Mouse (Mus musculus): Measurements from ENCODE around the gene Hesx1. TPM values are rescaled to one million over a fixed set of nuclear protein-coding genes. Genes with fewer than 3 reads are reported as not detected.

Hesx1 gene
- total RNA-seq, 2 experiments from 2014 or later: 1.9 to 2.3 TPM

GRCm38 (mm10) chr14:27050560-27051510 is 56.6 kb downstream of the Hesx1 start:
- no peak for ATAC-seq (replicated peaks; ENCODE audit: poor library complexity, severe bottlenecking)

- no peak for ATAC-seq (replicated peaks; ENCODE audit: poor library complexity, severe bottlenecking)
Measured at GRCm38 (mm10) chr14:27051511-27051895, 57.3 kb downstream of the Hesx1 start.

Other genes with a start within 250 kb of the Hesx1 start
- not detected in 2 replicates for gene Asb14, start 99.9 kb upstream of the Hesx1 start, total RNA-seq (2014; fragmentation: Nextera tagmentation)
- gene Asb14, start 99.9 kb upstream of the Hesx1 start, total RNA-seq (2017): not detected in 2 replicates
- gene Appl1, start 23.2 kb upstream of the Hesx1 start, total RNA-seq (2014; fragmentation: Nextera tagmentation): 26.0 and 30.7 TPM in 2 replicates
- gene Appl1, start 23.2 kb upstream of the Hesx1 start, total RNA-seq (2017): 24.1 and 37.1 TPM in 2 replicates
- not detected in 2 replicates for gene Il17rd, start 44.5 kb downstream of the Hesx1 start, total RNA-seq (2014; fragmentation: Nextera tagmentation)
- gene Il17rd, start 44.5 kb downstream of the Hesx1 start, total RNA-seq (2017): not detected in 2 replicates
- gene Arhgef3, start 120.5 kb downstream of the Hesx1 start, total RNA-seq (2014; fragmentation: Nextera tagmentation): 14.5 and 14.7 TPM in 2 replicates
- 13.8 and 20.3 TPM in 2 replicates for gene Arhgef3, start 120.5 kb downstream of the Hesx1 start, total RNA-seq (2017)